Mouse (Mus musculus): Measurements from ENCODE around the gene Cyfip1. TPM values are rescaled to one million over a fixed set of nuclear protein-coding genes. Genes with fewer than 3 reads are reported as not detected.

Gene Cyfip1
- total and polyA plus RNA-seq, 3 experiments, result 20.1 to 29.3 (median 27.8) TPM

DNA sequence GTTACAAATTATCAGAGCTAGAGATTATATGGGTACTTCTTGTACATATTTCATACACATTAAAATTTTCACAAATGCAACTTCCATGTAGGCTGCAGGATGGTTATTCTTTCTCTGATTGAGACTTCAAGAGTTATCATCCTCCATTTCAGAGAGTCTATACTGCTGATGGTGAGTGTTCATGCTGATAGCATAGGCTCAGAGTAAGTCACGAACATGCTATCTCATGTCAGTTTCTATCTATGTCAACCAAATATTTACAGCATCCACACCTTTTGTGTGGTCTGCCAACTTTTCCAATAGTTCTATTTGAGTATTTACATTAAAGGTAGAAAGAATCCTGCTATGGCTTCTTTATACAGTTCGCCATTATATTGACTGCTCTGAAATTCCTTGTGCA is 140.0 kb downstream of the Cyfip1 start:
- Histone ChIP-seq H3K9me3 (replicated peaks; ENCODE audit: low read length) (no peaks in the 10 kb centered on the region), H3K4me3 (replicated peaks in 1 of 3; ENCODE audit: low read depth in 2 of 3, low read length in 2 of 3, poor library complexity in 1 of 3) (no peak overlapping the region), H3K79me2 (replicated peaks; ENCODE audit: control insufficient read depth, extremely low read depth, insufficient read depth, poor library complexity, severe bottlenecking) (no peaks in the 10 kb centered on the region), H3K9ac (ENCODE audit: insufficient read depth, low read depth) (no peak overlapping the region), H3K36me3 (replicated peaks in 1 of 2; ENCODE audit: control insufficient read depth in 1 of 2, insufficient read depth in 1 of 2, low read length in 1 of 2) (peaks cover 2 to 12% of the 10 kb centered on the region in 2 experiments), H3K27me3 (replicated peaks) (no peaks in the 10 kb centered on the region), H3K4me1 (ENCODE audit: control insufficient read depth in 1 of 2, insufficient read depth in 2 of 2) (peaks cover 9 to 21% of the 10 kb centered on the region in 2 experiments; a peak in 3 of 4 replicates), H3K27ac (ENCODE audit: insufficient read depth, low read depth) (no peak overlapping the region), H3K4me2 (ENCODE audit: insufficient read depth, low read depth, poor library complexity, severe bottlenecking) (no peak overlapping the region)
- TF ChIP-seq ZKSCAN1 (IDR thresholded peaks at IDR 0.05; ENCODE audit: borderline replicate concordance, low read depth, low read length) (no peak), ZC3H11A (IDR thresholded peaks at IDR 0.05; ENCODE audit: low read depth, low read length) (no peak), SIN3A (IDR thresholded peaks at IDR 0.05; ENCODE audit: low read length) (no peak), MYC (IDR thresholded peaks at IDR 0.05; ENCODE audit: low read depth, low read length) (no peak), KAT2A (IDR thresholded peaks at IDR 0.05; ENCODE audit: insufficient replicate concordance, low read length) (no peak), EP300 (IDR thresholded peaks at IDR 0.05; ENCODE audit: low read length) (no peak), MXI1 (IDR thresholded peaks at IDR 0.05; ENCODE audit: low read depth, low read length) (no peak), USF1 (IDR thresholded peaks at IDR 0.05; ENCODE audit: low read depth, low read length) (no peak), CTCF (conservative IDR thresholded peaks at IDR 0.05 in 1 of 2, IDR thresholded peaks at IDR 0.05 in 1 of 2; ENCODE audit: low read depth in 2 of 2, low read length in 2 of 2) (no peak), RAD21 (IDR thresholded peaks at IDR 0.05; ENCODE audit: low read depth, low read length) (no peak)
- DNase-seq (ENCODE audit: extremely low read depth), result no peak
- dilution Hi-C loops (cut with MboI; ENCODE audit: extremely low pct_ligation_motif_present, extremely low pct_unique_long_range_greater_than_20kb, low sequenced_read_pairs) (no loop called here), in situ Hi-C loops (cut with MboI; ENCODE audit: low pct_ligation_motif_present, low pct_unique_long_range_greater_than_20kb, low sequenced_read_pairs) (loop anchor here (10.0 kb wide), 1 partner anchor 63 kb away; no protein-coding TSS in a partner anchor)

Other genes with a start within 250 kb of the Cyfip1 start
- gene Siglech, start 73.6 kb upstream of the Cyfip1 start, total RNA-seq (2012; rRNA removed), result not detected in 2 replicates
- gene Siglech, start 73.6 kb upstream of the Cyfip1 start, total RNA-seq (2014; rRNA removed), result 0.31 and 0.35 TPM in 2 replicates
- 0.42 and 0.66 TPM in 2 replicates for gene Siglech, start 73.6 kb upstream of the Cyfip1 start, polyA plus RNA-seq (2012; ENCODE audit: insufficient read length, low read depth)
- gene Tubgcp5, start 47.6 kb upstream of the Cyfip1 start, total RNA-seq (2012; rRNA removed), result 13.0 and 15.1 TPM in 2 replicates
- 23.7 and 24.1 TPM in 2 replicates for gene Tubgcp5, start 47.6 kb upstream of the Cyfip1 start, total RNA-seq (2014; rRNA removed)
- gene Tubgcp5, start 47.6 kb upstream of the Cyfip1 start, polyA plus RNA-seq (2012; ENCODE audit: insufficient read length, low read depth), result 26.7 and 28.8 TPM in 2 replicates
- 24.4 and 34.0 TPM in 2 replicates for gene Nipa2, start 120.7 kb downstream of the Cyfip1 start, total RNA-seq (2012; rRNA removed)
- gene Nipa2, start 120.7 kb downstream of the Cyfip1 start, total RNA-seq (2014; rRNA removed), result 50.4 and 61.4 TPM in 2 replicates
- gene Nipa2, start 120.7 kb downstream of the Cyfip1 start, polyA plus RNA-seq (2012; ENCODE audit: insufficient read length, low read depth), result 44.0 and 45.2 TPM in 2 replicates
- 0.25 and 0.38 TPM in 2 replicates for gene Nipa1, start 178.2 kb downstream of the Cyfip1 start, total RNA-seq (2012; rRNA removed)
- 0.86 and 1.0 TPM in 2 replicates for gene Nipa1, start 178.2 kb downstream of the Cyfip1 start, total RNA-seq (2014; rRNA removed)
- 0.96 and 1.3 TPM in 2 replicates for gene Nipa1, start 178.2 kb downstream of the Cyfip1 start, polyA plus RNA-seq (2012; ENCODE audit: insufficient read length, low read depth)
- gene Herc2, start 208.5 kb downstream of the Cyfip1 start, total RNA-seq (2012; rRNA removed), result 15.9 and 18.2 TPM in 2 replicates
- 9.4 and 9.7 TPM in 2 replicates for gene Herc2, start 208.5 kb downstream of the Cyfip1 start, total RNA-seq (2014; rRNA removed)
- gene Herc2, start 208.5 kb downstream of the Cyfip1 start, polyA plus RNA-seq (2012; ENCODE audit: insufficient read length, low read depth), result 22.8 and 27.6 TPM in 2 replicates